Mouse (Mus musculus): ENCODE results near the gene S1pr3. TPM values are rescaled to one million over a fixed set of nuclear protein-coding genes. Genes with fewer than 3 reads are reported as not detected.

Gene S1pr3
- total RNA-seq (2021), result 10 to 100 TPM; 14.1 to 14.4 TPM

DNA sequence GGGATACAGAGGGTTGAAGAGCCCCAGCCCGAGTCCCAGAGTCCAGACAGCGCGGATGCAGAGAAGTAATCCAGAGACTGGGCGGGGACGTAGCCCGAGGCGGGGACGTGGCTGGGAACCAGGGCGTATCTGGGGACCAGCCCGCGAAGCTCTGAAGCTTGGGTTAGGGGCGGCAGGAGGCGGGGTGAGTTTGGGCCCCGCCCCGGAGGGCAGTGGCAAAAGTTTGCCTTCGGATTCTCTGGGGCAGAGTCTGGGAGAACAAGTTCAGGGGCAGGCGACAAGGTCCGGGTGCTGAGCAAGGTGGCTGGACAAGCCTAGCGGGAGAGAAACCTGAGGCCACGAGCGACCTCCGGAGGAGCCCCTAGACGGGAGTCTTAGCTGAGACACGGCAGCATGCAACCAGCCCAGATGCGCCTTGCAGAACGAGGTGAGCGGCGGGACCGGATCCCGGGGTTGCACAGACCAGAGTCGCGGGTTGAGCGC lies at the start of gene S1pr3:
Gene S1pr3, plus strand, starts transcription at position 121 of the 483 bp plus-strand sequence.
- intact Hi-C loops (cut with DNase I), result no loop called here
- DNase-seq (ENCODE audit: low spot score), result peak; percentile 69

DNA sequence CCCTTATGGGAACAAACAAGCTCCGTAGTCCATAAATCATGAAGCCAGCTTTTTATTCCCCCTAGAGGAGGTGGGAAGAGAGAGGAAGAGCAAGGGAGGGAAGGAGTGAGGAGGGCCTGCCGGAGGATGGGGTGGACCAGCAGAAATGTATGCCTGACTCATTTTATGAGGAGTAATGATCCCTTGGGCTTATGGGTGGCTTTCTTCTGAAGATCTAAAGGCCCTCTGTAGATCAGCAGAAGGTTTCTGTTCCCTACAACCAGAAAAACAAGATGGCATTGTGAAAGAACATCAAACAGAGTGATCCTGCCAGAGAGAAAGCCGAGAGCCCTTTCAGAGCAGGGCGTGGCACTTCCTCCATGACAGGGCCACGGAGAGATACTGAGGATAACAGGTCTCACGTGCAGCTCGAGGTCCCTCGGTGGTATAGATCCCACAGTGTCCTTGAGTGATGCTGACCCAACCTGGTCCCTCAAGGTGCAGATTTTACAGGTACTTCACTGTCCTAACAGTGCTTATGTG lies 47.9 kb upstream of the S1pr3 start:
- no peak for DNase-seq (ENCODE audit: low spot score)
- intact Hi-C loops (cut with DNase I), result no loop called here

DNA sequence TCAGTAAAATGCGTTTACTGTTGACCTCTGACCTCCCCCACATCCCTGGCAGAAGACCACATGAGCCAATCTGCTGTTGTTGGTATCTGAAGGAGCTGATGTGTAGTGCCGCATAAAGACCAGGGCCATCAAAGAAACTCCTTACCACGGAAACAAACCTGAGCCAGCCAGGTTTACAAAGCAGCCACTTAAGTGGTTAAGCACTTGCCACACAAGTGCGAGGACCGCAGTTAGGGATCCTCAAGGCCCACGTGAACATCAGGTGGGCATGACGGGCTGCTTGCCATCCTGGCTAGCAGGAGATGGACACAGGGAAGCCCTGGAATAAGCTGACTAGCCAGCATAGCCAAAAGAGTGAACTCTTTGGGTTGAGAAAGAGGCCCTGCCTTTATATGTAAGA lies 45.0 kb upstream of the S1pr3 start:
- intact Hi-C loops (cut with DNase I), result no loop called here
- DNase-seq (ENCODE audit: low spot score), result no peak

DNA sequence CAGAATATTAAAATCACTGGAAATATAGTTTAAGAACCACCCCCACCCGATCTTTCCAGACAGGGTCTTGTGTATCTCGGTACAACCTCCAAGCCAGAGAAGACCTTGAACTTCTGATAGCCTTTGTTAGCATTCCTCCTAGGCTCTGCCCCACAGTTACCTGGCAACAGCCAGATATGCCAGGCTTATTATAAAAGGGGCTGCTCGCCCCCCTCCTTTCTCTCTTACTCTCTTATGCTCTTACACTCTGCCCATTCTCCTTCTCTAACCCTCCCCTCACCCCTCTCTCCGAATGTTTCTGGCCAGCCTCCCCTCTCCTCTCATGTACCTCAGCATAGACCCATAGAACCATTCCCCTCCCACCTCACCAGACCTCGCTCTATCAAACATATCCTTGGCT lies 44.5 kb upstream of the S1pr3 start:
- no peak for DNase-seq (ENCODE audit: low spot score)
- intact Hi-C loops (cut with DNase I), result no loop called here

DNA sequence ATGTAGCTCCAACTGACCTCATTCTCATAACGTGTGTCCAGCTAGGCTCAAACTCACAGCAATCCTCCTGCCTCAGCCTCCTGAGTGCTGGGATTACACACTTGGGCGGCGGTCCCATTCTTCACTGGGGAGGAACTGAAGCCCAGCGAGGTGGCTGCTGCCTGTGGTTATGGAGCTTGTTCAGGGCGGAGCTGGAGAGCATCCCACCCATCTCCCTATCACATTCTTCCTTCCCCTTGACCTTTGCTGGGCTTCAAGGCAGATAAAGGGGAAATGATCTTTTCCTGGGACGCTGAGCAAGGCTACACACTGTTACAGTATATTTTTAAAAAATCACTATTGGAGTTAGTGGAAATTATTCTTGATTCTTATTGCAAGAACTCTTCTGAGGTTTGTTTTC lies 43.2 kb upstream of the S1pr3 start:
- DNase-seq (ENCODE audit: low spot score), result no peak
- intact Hi-C loops (cut with DNase I), result no loop called here

DNA sequence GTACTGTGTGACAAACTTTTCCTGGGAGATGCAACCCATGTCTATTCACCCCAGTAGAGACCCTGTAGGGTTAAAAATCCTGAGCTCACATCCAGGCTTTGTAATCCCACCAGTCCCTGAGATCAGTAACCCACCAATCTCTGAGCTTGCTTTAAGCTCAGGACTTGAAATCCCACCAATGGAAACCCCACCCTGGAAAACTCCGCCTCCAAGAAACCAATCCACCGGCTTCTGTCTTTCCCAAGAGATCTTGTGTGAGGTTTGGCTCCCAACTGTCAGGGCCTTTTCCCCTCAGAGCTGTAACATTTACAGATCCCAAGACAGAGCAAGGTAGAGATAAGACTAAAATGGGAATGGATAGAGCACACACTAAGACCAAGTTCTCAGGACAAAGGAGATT lies 40.1 kb upstream of the S1pr3 start:
- DNase-seq (ENCODE audit: low spot score), result no peak
- intact Hi-C loops (cut with DNase I), result no loop called here

DNA sequence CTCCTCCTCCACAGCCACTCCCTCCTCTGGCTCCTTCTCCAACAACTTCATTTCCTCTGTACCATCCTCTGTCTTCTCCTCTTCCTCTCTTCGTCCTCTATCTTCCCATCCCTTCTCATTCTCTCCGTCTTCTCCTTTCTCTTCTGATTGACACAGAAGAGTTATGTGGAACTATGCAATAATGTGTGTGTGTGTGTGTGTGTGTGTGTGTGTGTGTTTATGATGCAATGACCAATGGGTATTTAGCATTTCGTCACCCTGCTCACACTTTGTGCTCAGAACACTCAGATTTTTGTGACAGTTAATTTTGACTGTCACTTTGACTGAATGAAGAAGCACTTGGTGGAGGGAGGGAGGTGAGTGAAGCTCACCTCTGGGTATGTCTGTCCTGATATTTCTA lies 39.1 kb upstream of the S1pr3 start:
- intact Hi-C loops (cut with DNase I), result no loop called here
- DNase-seq (ENCODE audit: low spot score), result no peak

DNA sequence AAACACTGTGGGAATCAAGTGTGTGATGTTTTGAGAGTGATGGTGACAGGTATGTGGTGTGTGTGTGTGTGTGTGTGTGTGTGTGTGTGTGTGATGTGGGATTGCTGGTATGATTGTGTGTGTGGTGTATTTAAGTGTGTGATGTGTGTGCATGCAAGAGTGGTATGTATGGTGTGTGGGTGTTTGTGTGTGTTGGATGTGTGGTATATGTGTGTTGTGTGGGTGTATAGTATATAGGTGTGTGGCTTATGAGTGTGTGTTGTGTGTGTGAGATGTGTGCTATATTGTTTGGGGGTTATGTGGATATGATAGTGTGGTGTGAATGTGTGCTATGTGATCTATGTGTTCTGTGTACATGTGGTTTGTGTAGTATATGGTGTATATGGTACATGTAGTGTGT lies 35.4 kb upstream of the S1pr3 start:
- intact Hi-C loops (cut with DNase I), result no loop called here
- DNase-seq (ENCODE audit: low spot score), result no peak

DNA sequence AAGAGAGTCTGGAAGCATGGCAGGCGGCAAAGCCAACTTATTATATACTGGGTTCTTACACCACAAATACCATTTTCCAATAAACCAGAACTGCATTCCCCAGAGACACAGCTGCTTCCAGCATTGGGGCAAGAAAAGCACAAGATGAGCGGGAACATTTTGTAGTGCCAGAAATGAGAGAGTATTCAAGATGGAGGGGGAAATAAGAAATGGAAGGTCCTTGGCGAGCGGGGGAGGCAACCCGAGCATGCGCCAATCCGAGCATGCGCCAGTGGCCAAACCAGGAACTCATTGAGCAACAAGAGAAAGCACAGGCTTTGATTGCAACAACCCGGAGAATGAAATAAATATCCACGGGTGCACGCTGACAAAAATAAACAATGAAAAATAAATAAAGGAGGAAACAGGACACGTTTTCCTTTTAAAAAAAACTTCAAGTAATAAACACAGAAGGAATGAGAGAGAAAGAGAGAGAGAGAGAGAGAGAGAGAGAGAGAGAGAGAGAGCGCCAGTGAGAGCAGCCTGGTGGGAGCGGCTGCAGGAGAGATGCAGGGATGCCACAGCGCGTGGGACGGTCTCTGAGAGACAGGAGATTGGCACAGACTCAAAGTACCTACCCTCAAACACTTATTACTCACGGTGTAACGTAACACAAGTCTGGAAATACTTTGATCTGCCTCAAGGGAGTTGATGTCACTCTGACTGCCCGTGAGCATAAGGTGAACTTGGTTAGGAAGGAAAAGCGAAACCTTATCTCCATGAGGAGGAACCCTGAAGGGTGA lies 34.2 kb upstream of the S1pr3 start:
- DNase-seq (ENCODE audit: low spot score), result peak; percentile 45
- intact Hi-C loops (cut with DNase I), result no loop called here

DNA sequence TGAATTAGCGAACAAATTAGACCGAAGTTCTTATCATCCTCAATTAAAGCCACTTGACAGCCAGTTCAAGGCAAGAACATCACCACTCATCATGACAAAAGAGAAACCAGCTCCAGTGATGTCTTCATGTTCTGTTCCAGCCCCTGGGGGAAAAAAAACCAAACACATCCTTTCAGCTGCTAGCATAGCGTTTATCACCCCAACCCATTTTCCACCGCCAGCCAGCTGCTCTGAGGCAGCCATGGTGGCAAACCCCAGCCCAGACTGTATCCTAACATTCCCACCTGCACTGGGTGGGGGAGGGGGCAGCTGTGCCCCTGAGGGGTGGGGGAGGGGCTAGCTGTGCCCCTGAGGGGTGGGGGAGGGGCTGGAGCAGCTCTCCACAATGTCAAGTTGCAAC lies 30.3 kb upstream of the S1pr3 start:
- DNase-seq (ENCODE audit: low spot score), result no peak
- intact Hi-C loops (cut with DNase I), result no loop called here

DNA sequence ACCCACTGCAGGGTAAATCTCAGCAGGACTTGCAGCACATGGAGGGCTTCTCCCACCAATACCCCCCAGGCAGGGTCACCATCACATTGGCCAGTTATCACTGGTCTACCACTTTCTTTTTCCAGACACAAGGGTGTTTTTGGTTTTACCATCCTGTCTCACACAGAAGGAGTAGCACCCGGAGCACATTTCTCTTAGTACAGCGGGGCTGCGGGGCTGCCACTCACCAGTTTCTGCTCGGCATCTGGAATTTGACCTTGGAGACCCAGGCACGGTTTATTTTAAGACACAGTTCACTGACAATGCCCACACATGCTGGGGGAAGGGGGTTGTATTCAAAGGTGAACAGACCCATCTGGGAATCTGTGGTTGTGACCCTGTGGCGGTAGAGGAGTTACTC lies 28.8 kb upstream of the S1pr3 start:
- no peak for DNase-seq (ENCODE audit: low spot score)
- intact Hi-C loops (cut with DNase I), result no loop called here

DNA sequence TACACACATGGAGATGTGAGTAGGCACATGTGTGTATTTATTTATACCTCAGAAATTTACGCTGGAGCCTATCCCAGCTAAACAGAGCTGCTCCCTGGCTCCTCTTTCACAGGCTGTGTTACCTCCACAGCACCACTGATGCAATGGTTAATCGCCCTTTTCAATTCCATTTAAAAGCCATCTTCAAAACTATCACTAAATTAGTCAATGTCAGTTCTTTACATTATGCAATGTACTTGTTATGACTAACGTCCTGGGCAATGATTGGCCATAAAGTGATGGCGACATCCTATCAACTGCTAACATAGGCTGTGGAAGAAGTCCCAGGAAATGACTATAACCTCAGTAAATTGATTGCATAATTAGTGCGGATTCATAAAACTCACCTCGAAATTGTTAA lies 26.9 kb upstream of the S1pr3 start:
- intact Hi-C loops (cut with DNase I), result no loop called here
- no peak for DNase-seq (ENCODE audit: low spot score)

DNA sequence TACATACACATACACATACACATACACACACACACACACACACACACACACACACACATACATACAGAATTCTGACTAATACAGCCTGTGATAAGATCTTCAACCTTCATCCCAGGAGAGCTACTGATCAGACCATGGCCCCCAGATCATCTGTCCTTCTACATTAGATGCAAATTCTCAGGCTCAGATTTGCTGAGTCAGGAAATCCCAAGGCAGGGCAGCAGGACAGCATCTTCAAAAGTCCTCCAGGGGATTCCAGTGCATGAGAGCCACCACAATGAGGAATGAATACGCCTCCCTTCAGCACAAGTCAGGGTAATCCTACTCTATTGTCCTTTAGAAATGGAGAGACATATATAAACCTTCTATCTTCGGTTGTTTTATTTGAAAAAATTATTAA lies 23.5 kb upstream of the S1pr3 start:
- intact Hi-C loops (cut with DNase I), result no loop called here
- no peak for DNase-seq (ENCODE audit: low spot score)

DNA sequence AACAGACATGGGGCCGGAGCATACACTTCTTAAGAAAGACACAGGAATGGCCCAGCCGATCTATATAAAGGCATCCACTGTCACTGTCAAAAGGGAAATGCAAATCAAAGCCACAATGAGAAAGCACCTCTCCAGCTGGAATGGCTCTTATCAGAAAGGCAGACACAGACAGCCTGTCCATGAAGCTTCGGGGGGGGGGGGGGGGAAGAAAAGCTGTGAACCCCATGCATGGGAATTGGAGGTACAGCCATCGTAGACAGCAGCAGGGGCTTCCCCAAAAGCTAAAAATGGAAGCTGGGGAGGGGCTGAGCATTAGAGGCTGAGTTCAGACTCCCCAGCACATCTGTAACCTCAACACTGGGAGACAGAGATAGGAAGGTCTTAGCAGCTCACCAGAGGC lies 20.5 kb upstream of the S1pr3 start:
- intact Hi-C loops (cut with DNase I), result no loop called here
- DNase-seq (ENCODE audit: low spot score), result no peak

DNA sequence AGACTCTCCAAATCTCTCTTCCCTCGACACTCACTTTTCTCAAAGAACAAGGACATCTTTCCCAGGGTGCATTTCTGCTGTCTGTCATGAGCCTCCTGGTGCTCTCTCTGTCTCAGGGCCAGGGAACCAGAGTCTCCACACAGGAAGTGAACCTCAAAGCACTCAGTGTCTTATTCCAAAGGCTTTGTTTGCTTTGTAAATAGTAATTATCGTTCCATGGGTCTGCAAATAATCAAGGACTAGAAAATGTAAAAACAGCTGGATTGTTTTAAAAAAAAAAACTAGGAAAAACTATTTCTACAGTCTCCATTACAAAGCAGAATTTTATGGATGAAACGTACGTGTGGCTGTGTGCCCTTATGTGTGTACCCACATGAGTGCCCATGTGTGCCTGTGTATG lies 18.0 kb upstream of the S1pr3 start:
- intact Hi-C loops (cut with DNase I), result no loop called here
- no peak for DNase-seq (ENCODE audit: low spot score)

DNA sequence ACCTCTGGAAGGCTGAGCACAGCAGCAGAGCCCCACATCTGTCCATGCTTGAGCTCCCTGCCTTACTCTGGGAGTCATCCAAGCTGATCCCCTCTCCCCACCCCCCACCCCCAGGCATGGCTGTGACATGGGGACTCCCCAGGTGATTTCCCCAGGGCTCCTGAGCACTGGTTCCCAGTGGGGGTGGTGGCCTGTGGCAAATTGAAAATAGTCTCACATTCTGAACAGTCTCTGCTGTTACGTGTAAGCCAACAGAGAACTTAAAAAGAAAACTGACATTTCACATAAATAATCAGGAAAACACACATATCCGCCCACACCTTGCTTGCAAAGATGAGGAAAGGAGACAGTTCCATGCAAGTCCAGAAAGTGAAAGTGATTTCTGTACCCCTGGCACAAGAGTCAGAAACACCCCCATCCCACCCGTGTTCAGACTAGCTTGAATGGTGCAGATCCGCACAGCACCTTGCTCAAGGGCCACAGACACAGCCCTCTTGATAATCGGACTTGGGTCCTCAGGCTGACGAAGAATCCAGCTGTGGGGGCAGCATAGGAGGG lies 17.0 kb upstream of the S1pr3 start:
- intact Hi-C loops (cut with DNase I), result no loop called here
- no peak for DNase-seq (ENCODE audit: low spot score)

DNA sequence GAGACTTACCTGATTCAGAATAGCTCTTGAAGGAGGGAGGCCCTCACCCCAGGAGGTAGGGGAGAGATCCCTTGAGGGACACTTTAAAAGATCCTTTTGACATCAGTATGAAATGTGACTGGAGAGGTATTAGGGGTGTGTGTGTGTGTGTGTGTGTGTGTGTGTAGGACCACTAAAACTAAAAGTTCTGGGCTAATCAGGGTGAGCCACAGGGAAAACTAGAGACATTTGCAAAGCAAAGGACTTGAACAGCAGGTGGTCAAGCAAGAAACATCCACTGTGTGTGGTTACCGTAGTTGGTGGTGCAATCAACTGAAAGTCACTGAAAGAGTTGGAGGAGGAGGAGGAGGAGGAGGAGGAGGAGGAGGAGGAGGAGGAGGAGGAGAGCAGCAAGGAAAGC lies 16.2 kb upstream of the S1pr3 start:
- no peak for DNase-seq (ENCODE audit: low spot score)
- intact Hi-C loops (cut with DNase I), result no loop called here

DNA sequence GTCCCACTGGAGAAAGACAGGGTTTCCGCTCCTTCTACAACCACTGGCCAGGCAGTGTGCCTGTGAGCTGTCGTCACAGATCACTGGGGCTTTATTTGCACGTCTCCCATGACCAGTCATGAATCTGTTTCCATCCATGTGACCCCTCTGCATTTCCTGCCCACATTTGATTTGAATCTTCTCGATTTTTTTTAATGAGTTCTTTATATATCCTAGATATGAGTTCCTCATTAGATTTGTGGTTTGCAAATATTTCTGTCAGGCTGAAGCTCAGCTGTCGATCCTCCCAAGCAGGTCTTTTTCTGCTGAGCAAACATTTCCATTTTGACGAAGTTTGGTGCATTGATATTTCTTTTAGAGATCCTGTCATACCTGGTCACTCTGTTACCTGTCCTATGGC lies 10.6 kb upstream of the S1pr3 start:
- DNase-seq (ENCODE audit: low spot score), result no peak
- intact Hi-C loops (cut with DNase I), result no loop called here

DNA sequence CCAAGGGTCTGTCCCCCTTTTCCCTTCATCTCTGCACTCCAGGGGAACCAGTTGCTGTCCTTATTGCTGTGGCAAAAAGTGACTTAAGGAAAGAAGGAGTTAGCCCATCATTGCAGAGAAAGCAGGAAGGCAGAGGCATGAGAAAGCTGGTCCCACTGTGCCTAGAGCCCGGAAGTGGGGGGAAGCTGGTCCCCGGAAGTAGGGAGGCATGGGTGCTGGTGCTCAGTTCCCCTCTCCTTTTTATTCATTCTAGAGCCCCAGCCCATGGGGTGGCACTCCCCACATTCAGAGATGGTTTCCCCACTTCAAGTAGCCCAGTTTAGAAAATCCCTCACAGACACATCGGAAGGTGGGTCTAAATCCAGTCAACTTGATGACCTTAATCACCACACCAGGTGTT lies 8.9 kb upstream of the S1pr3 start:
- no peak for DNase-seq (ENCODE audit: low spot score)
- intact Hi-C loops (cut with DNase I), result no loop called here

DNA sequence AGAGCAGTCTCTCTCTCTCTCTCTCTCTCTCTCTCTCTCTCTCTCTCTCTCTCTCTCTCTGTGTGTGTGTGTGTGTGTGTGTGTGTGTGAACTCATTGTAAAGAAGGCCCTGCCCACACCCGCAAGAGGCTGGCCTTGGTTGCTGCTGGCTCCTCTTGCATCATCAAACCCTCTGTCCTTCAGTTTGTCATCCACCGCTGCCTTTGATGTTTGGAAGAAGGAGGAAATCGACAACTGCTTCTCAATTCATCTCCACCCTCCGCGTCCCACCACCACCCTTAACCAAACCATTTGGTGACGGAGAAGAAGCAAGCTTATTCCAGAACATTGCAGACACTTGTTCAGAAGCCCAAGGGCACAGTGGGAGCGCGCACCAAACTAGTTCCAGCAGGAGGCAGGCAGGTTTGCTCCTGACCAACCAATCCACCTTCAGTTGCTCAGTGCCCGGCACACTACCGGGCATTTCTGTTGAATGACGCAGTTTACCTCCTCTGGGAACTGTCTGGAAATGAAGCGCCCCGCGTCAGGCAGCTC lies 8.2 kb upstream of the S1pr3 start:
- intact Hi-C loops (cut with DNase I), result no loop called here
- no peak for DNase-seq (ENCODE audit: low spot score)

DNA sequence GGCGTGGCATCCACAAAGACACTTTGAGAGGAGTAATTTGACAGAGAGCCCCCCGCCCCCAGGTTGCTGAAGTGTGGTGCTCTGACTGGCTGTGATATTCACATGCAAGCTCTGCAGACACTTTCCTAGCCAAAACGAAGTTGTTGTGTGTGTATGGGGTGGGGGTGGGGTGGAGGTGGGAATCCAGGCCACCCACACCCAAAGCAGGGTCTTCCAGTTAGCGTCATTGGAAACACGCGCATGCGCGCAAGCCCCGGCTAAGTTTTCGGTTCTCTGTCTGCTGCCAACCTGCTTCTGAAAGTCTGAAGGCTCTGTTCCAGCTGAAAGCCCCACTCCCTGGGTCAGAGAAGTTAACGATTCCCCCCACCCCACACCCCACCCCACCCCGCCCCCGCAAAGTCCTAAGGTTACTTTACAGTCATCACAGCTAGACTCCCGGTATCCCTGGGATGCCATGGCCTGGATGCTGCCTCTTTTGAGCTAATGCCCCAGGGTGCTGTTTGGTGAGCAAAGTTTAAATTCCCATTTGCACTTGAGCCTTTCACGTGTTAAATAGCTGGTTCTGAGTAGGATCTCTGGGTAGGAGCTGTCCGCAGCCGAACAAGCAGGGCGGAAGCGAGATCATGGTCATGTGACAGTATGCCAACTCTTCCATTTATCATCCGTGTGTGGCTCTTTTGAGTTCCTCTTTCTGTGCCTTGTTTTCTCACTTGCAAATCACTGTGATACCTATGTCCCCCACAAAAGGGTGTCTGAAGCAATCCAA lies 7.5 kb upstream of the S1pr3 start:
- intact Hi-C loops (cut with DNase I), result no loop called here
- DNase-seq (ENCODE audit: low spot score), result no peak

All from heart, postnatal 25 days (tissue).